Mouse (Mus musculus) cerebellum, adult 2 months (tissue): Measurements from ENCODE around the gene Ano1. TPM values are rescaled to one million over a fixed set of nuclear protein-coding genes. Genes with fewer than 3 reads are reported as not detected.
A peak's percentile ranks its signal among the peaks of the same experiment; 100 is the strongest.

ENCODE experiments used
- DNase-seq, 2 experiments: peaks; one replicate each; pipeline ENCODE4 v3.0.0; 2021
- H3K27ac ChIP-seq: fragments of 200-500 bp; 2 replicates; pipeline ENCODE4 v1.5.1; 2012; ENCODE audit warnings: low read length, control low read depth, inconsistent platforms; ENCODE audit not compliant: insufficient read depth
- H3K27me3 ChIP-seq: fragments of 200-500 bp; 2 replicates; pipeline ENCODE4 v1.6.1; 2012; ENCODE audit warnings: inconsistent platforms, mild to moderate bottlenecking, low read length, moderate library complexity; ENCODE audit not compliant: control insufficient read depth, insufficient read depth
- H3K4me1 ChIP-seq: fragments of 200-500 bp; 2 replicates; pipeline ENCODE4 v1.6.1; 2011; ENCODE audit warnings: low read length; ENCODE audit not compliant: control insufficient read depth, insufficient read depth
- H3K4me3 ChIP-seq: fragments of 200-500 bp; replicated peaks from 2 replicates; pipeline ENCODE3; 2011; ENCODE audit warnings: mild to moderate bottlenecking, low read depth, low read length, control low read depth; ENCODE audit not compliant: insufficient read depth
- CTCF ChIP-seq: fragments of 200-500 bp; IDR thresholded peaks from 2 replicates; pipeline ENCODE4 v1.5.1; 2011; ENCODE audit warnings: low read depth, mild to moderate bottlenecking, control low read depth, low read length, moderate library complexity, borderline replicate concordance; ENCODE audit not compliant: insufficient read depth
- POLR2A ChIP-seq: fragments of 200-500 bp; IDR thresholded peaks from 2 replicates; pipeline ENCODE4 v1.6.1; 2011; ENCODE audit warnings: low read length, control low read depth, borderline replicate concordance; ENCODE audit not compliant: insufficient read depth
- WGBS: fragments of 180-500 bp; shearing (Covaris S2); methylation state at CpG from one replicate; pipeline ENCODE4 v1.1.7; 2018; 5-methylcytosine and 5-hydroxymethylcytosine counted together
- polyA plus RNA-seq: library from polyadenylated mRNA; depleted of rRNA; stranded (reverse); fragments of >200 nt; gene quantifications from 2 replicates; pipeline ENCODE4 v1.2.3, GENCODE M21; 2012

Gene Ano1
- polyA plus RNA-seq, 1 experiment: 3.7 TPM

GRCm38 (mm10) chr7:144731182-144731896 is 20.4 kb downstream of the Ano1 start:
- H3K27me3 ChIP-seq: no peaks in the 10 kb centered on the region
- no peaks in the 10 kb centered on the region for H3K4me1 ChIP-seq
- 52% methylated on average over 9 of the region's 9 CpGs for WGBS
- TF ChIP-seq CTCF (no peak), POLR2A (no peak)
- H3K4me3 ChIP-seq: no peak overlapping the region
- no peak for DNase-seq
- no peak overlapping the region for H3K27ac ChIP-seq

- no peak overlapping the region for H3K27ac ChIP-seq
- 50% methylated on average over 1 of the region's 1 CpGs for WGBS
- no peak for TF ChIP-seq POLR2A
- TF ChIP-seq CTCF: no peak
Observed at GRCm38 (mm10) chr7:144724283-144724682, 27.5 kb downstream of the Ano1 start.

GRCm38 (mm10) chr7:144719956-144720355 is 31.8 kb downstream of the Ano1 start:
- Histone ChIP-seq H3K4me3 (no peak overlapping the region), H3K27ac (no peak overlapping the region), H3K4me1 (no peaks in the 10 kb centered on the region), H3K27me3 (no peaks in the 10 kb centered on the region)
- TF ChIP-seq POLR2A: no peak
- TF ChIP-seq CTCF: no peak
- DNase-seq: no peak
- 88% methylated on average over 4 of the region's 4 CpGs for WGBS

More at GRCm38 (mm10) chr7:144724283-144724682, 27.5 kb downstream of the Ano1 start:
- Histone ChIP-seq H3K27me3 (no peaks in the 10 kb centered on the region), H3K4me1 (no peaks in the 10 kb centered on the region), H3K4me3 (no peak overlapping the region)
- DNase-seq: no peak

GRCm38 (mm10) chr7:144717736-144718135 is 34.0 kb downstream of the Ano1 start:
- peak in 1 of 2 experiments; percentile 8 for DNase-seq

GRCm38 (mm10) chr7:144697870-144698269 is 53.9 kb downstream of the Ano1 start:
- WGBS: 85% methylated on average over 9 of the region's 9 CpGs
- no peaks in the 10 kb centered on the region for H3K27me3 ChIP-seq
- DNase-seq: no peak
- no peaks in the 10 kb centered on the region for H3K4me1 ChIP-seq
- no peak overlapping the region for H3K4me3 ChIP-seq
- no peak for TF ChIP-seq CTCF
- no peak for TF ChIP-seq POLR2A
- H3K27ac ChIP-seq: no peak overlapping the region

More at GRCm38 (mm10) chr7:144717736-144718135, 34.0 kb downstream of the Ano1 start:
- TF ChIP-seq CTCF: no peak
- no peak for TF ChIP-seq POLR2A
- Histone ChIP-seq H3K27ac (no peak overlapping the region), H3K4me3 (no peak overlapping the region), H3K27me3 (no peaks in the 10 kb centered on the region), H3K4me1 (no peaks in the 10 kb centered on the region)
- 13% methylated on average over 5 of the region's 5 CpGs for WGBS

- no peak for DNase-seq
- Histone ChIP-seq H3K27ac (no peak overlapping the region), H3K27me3 (no peaks in the 10 kb centered on the region), H3K4me3 (no peak overlapping the region), H3K4me1 (no peaks in the 10 kb centered on the region)
- WGBS: 82% methylated on average over 7 of the region's 7 CpGs
- no peak for TF ChIP-seq POLR2A
- TF ChIP-seq CTCF: peak; percentile 36; the same call in 1 of the 2 replicates
Observed at GRCm38 (mm10) chr7:144696764-144697704, 54.7 kb downstream of the Ano1 start.

- Histone ChIP-seq H3K4me1 (no peaks in the 10 kb centered on the region; the same call in 1 of the 2 replicates), H3K27ac (no peak overlapping the region), H3K27me3 (no peaks in the 10 kb centered on the region), H3K4me3 (no peak overlapping the region)
- TF ChIP-seq CTCF: no peak
- no peak for TF ChIP-seq POLR2A
- DNase-seq: no peak
- WGBS: 72% methylated on average over 2 of the region's 2 CpGs
Observed at GRCm38 (mm10) chr7:144689855-144690254, 61.9 kb downstream of the Ano1 start.
